Mouse (Mus musculus): ENCODE measurements around the gene Ywhae.

Ywhae gene

GRCm38 (mm10) chr11:75737806-75738476 lies 5.3 kb downstream of the Ywhae start:
- in situ Hi-C loops (cut with MboI) = no loop called here

- in situ Hi-C loops (cut with MboI) = no loop called here
These were observed 5.8 kb downstream of the Ywhae start for GRCm38 (mm10) chr11:75738477-75738821.

GRCm38 (mm10) chr11:75740204-75740603 lies 7.5 kb downstream of the Ywhae start:
- in situ Hi-C loops (cut with MboI) = no loop called here

GRCm38 (mm10) chr11:75741615-75742014 lies 8.9 kb downstream of the Ywhae start:
- in situ Hi-C loops (cut with MboI) = no loop called here

- in situ Hi-C loops (cut with MboI) = no loop called here
These were observed 12.1 kb downstream of the Ywhae start for GRCm38 (mm10) chr11:75744761-75745160.

- in situ Hi-C loops (cut with MboI) = no loop called here
These were observed 17.9 kb downstream of the Ywhae start for GRCm38 (mm10) chr11:75750537-75750936.

- in situ Hi-C loops (cut with MboI) = no loop called here
These were observed 18.4 kb downstream of the Ywhae start for GRCm38 (mm10) chr11:75751082-75751481.

GRCm38 (mm10) chr11:75756687-75757086 lies 24.0 kb downstream of the Ywhae start:
- in situ Hi-C loops (cut with MboI) = no loop called here

GRCm38 (mm10) chr11:75758553-75758952 lies 25.9 kb downstream of the Ywhae start:
- in situ Hi-C loops (cut with MboI) = no loop called here

- in situ Hi-C loops (cut with MboI) = no loop called here
These were observed 28.1 kb downstream of the Ywhae start for GRCm38 (mm10) chr11:75760785-75761184.

GRCm38 (mm10) chr11:75762708-75763107 lies 30.0 kb downstream of the Ywhae start:
- in situ Hi-C loops (cut with MboI) = no loop called here

- in situ Hi-C loops (cut with MboI) = no loop called here
These were observed 31.9 kb downstream of the Ywhae start for GRCm38 (mm10) chr11:75764521-75765023.

GRCm38 (mm10) chr11:75765161-75765560 lies 32.5 kb downstream of the Ywhae start:
- in situ Hi-C loops (cut with MboI) = no loop called here

GRCm38 (mm10) chr11:75767014-75767413 lies 34.3 kb downstream of the Ywhae start:
- in situ Hi-C loops (cut with MboI) = no loop called here

GRCm38 (mm10) chr11:75768091-75768989 lies 35.7 kb downstream of the Ywhae start:
- in situ Hi-C loops (cut with MboI) = no loop called here

GRCm38 (mm10) chr11:75769206-75769605 lies 36.5 kb downstream of the Ywhae start:
- in situ Hi-C loops (cut with MboI) = no loop called here

GRCm38 (mm10) chr11:75772562-75772961 lies 39.9 kb downstream of the Ywhae start:
- in situ Hi-C loops (cut with MboI) = loop anchor here (10.0 kb wide), 1 partner anchor 402 kb away; the partner anchor contains the start of genes Fam57a and Vps53

- in situ Hi-C loops (cut with MboI) = loop anchor here (10.0 kb wide), 1 partner anchor 399 kb away; the partner anchor contains the start of genes Fam57a and Vps53
These were observed 43.2 kb downstream of the Ywhae start for GRCm38 (mm10) chr11:75775919-75776318.

GRCm38 (mm10) chr11:75781919-75782318 lies 49.2 kb downstream of the Ywhae start:
- in situ Hi-C loops (cut with MboI) = no loop called here

GRCm38 (mm10) chr11:75783799-75784198 lies 51.1 kb downstream of the Ywhae start:
- in situ Hi-C loops (cut with MboI) = no loop called here

GRCm38 (mm10) chr11:75785897-75786296 lies 53.2 kb downstream of the Ywhae start:
- in situ Hi-C loops (cut with MboI) = no loop called here

GRCm38 (mm10) chr11:75792535-75792934 lies 59.9 kb downstream of the Ywhae start:
- in situ Hi-C loops (cut with MboI) = no loop called here

- in situ Hi-C loops (cut with MboI) = no loop called here
These were observed 60.7 kb downstream of the Ywhae start for GRCm38 (mm10) chr11:75793351-75793750.

All from mature B cell (primary cell).